17 mouse cellular contexts compared by ENCODE assay signal in genomic region chr3:149736069-149736468, GRCm38 (mm10).
A peak's percentile ranks its signal among the peaks of the same experiment; 100 is the strongest.
DNase-seq lines count a peak whose midpoint lies in the region; ATAC-seq lines count a peak whose summit lies in the region.
"Had no signal": no experiment of that assay in that cellular context is flagged by ENCODE, and none has a peak within 500 bp of the region (broad histone marks: within the 10 kb centered on the region; RNA-seq: fewer than 3 reads in every experiment).

No protein-coding gene starts in this region.

- peak; percentile 33 for DNase-seq in forebrain, embryonic 14.5 days (ENCODE audit: low spot score)
- DNase-seq in midbrain, embryonic 11.5 days (ENCODE audit: low spot score, missing footprints): no peak
- DNase-seq in retina, postnatal 1 day: peak; percentile 25
- DNase-seq in retina, embryonic 14.5 days (ENCODE audit: low spot score): no peak
- no peak for DNase-seq in lung, postnatal 25 days (ENCODE audit: low spot score)
- DNase-seq: adrenal gland, adult 2 months; adrenal gland, postnatal 10 days; adrenal gland, postnatal 25 days; cerebellum, adult 11-12 months; cerebellum, adult 2 months; cerebellum, adult 9-10 months; cerebellum, postnatal 25 days; forebrain, postnatal 0 days had no signal

- no peak for ATAC-seq in forebrain, embryonic 14.5 days
- no peak for ATAC-seq in forebrain, embryonic 16.5 days
- peak; percentile 59; the same call in 1 of the 2 replicates for ATAC-seq in midbrain, embryonic 11.5 days (ENCODE audit: low FRiP score)
- no peak for ATAC-seq in midbrain, embryonic 16.5 days
- ATAC-seq: forebrain, embryonic 13.5 days; forebrain, postnatal 0 days had no signal

- no peaks in the 10 kb centered on the region for H3K27me3 ChIP-seq in forebrain, embryonic 14.5 days (replicated peaks; ENCODE audit: control insufficient read depth, insufficient read depth, low read length)
- no peaks in the 10 kb centered on the region for H3K27me3 ChIP-seq in forebrain, embryonic 16.5 days (replicated peaks; ENCODE audit: control insufficient read depth, insufficient read depth, low read length)
- H3K27me3 ChIP-seq in midbrain, embryonic 11.5 days (ENCODE audit: control insufficient read depth, insufficient read depth, low read length): no peaks in the 10 kb centered on the region
- no peaks in the 10 kb centered on the region for H3K27me3 ChIP-seq in midbrain, embryonic 16.5 days (ENCODE audit: control insufficient read depth, insufficient read depth, low read depth, low read length)
- H3K27me3 ChIP-seq: embryonic facial prominence, embryonic 13.5 days; forebrain, embryonic 13.5 days had no signal

- no peak overlapping the region for H3K27ac ChIP-seq in forebrain, embryonic 14.5 days (ENCODE audit: low read depth, low read length)
- no peak overlapping the region for H3K27ac ChIP-seq in forebrain, embryonic 16.5 days (ENCODE audit: low read length)
- H3K27ac ChIP-seq in midbrain, embryonic 11.5 days (ENCODE audit: low read depth, low read length): no peak overlapping the region
- no peak overlapping the region for H3K27ac ChIP-seq in midbrain, embryonic 16.5 days (ENCODE audit: low read length)
- H3K27ac ChIP-seq: embryonic facial prominence, embryonic 13.5 days; forebrain, embryonic 13.5 days had no signal

- no peak overlapping the region for H3K9ac ChIP-seq in forebrain, embryonic 14.5 days (ENCODE audit: low read length)
- no peak overlapping the region for H3K9ac ChIP-seq in forebrain, embryonic 16.5 days (replicated peaks; ENCODE audit: low read depth, low read length)
- no peak overlapping the region for H3K9ac ChIP-seq in midbrain, embryonic 11.5 days (ENCODE audit: low read length)
- H3K9ac ChIP-seq in midbrain, embryonic 16.5 days (ENCODE audit: low read depth, low read length): no peak overlapping the region
- H3K9ac ChIP-seq: embryonic facial prominence, embryonic 13.5 days; forebrain, embryonic 13.5 days; forebrain, postnatal 0 days had no signal

- no peaks in the 10 kb centered on the region for H3K9me3 ChIP-seq in forebrain, embryonic 14.5 days (replicated peaks; ENCODE audit: control insufficient read depth, low read length)
- H3K9me3 ChIP-seq in forebrain, embryonic 16.5 days (ENCODE audit: control insufficient read depth, low read length): no peaks in the 10 kb centered on the region
- no peaks in the 10 kb centered on the region for H3K9me3 ChIP-seq in midbrain, embryonic 11.5 days (ENCODE audit: control insufficient read depth, low read length)
- H3K9me3 ChIP-seq in midbrain, embryonic 16.5 days (replicated peaks; ENCODE audit: control insufficient read depth, low read length, poor library complexity, severe bottlenecking): no peaks in the 10 kb centered on the region
- H3K9me3 ChIP-seq: embryonic facial prominence, embryonic 13.5 days; forebrain, embryonic 13.5 days had no signal

- H3K4me3 ChIP-seq in forebrain, embryonic 14.5 days (ENCODE audit: low read depth, low read length): no peak overlapping the region
- H3K4me3 ChIP-seq in forebrain, embryonic 16.5 days (replicated peaks; ENCODE audit: low read length): no peak overlapping the region
- no peak overlapping the region for H3K4me3 ChIP-seq in midbrain, embryonic 11.5 days (ENCODE audit: low read depth, low read length)
- H3K4me3 ChIP-seq in midbrain, embryonic 16.5 days (ENCODE audit: low read depth, low read length): no peak overlapping the region
- H3K4me3 ChIP-seq: embryonic facial prominence, embryonic 13.5 days; forebrain, embryonic 13.5 days had no signal

- no peaks in the 10 kb centered on the region for H3K4me1 ChIP-seq in forebrain, embryonic 14.5 days (ENCODE audit: control insufficient read depth, insufficient read depth, low read length)
- no peaks in the 10 kb centered on the region for H3K4me1 ChIP-seq in forebrain, embryonic 16.5 days (replicated peaks; ENCODE audit: control insufficient read depth, insufficient read depth, low read length)
- no peaks in the 10 kb centered on the region for H3K4me1 ChIP-seq in midbrain, embryonic 11.5 days (ENCODE audit: control insufficient read depth, insufficient read depth, low read length)
- no peaks in the 10 kb centered on the region for H3K4me1 ChIP-seq in midbrain, embryonic 16.5 days (ENCODE audit: control insufficient read depth, insufficient read depth, low read length)
- H3K4me1 ChIP-seq: embryonic facial prominence, embryonic 13.5 days; forebrain, embryonic 13.5 days had no signal

- no peaks in the 10 kb centered on the region for H3K36me3 ChIP-seq in forebrain, embryonic 14.5 days (ENCODE audit: control insufficient read depth, insufficient read depth, low read length)
- no peaks in the 10 kb centered on the region for H3K36me3 ChIP-seq in forebrain, embryonic 16.5 days (ENCODE audit: control insufficient read depth, insufficient read depth)
- no peaks in the 10 kb centered on the region for H3K36me3 ChIP-seq in midbrain, embryonic 11.5 days (ENCODE audit: control insufficient read depth, insufficient read depth, low read length)
- H3K36me3 ChIP-seq in midbrain, embryonic 16.5 days (ENCODE audit: control insufficient read depth, insufficient read depth, low read length): no peaks in the 10 kb centered on the region
- H3K36me3 ChIP-seq: embryonic facial prominence, embryonic 13.5 days had no signal

- WGBS in forebrain, embryonic 14.5 days: 60% methylated on average over 3 of the region's 3 CpGs
- 53% methylated on average over 3 of the region's 3 CpGs for WGBS in forebrain, embryonic 16.5 days
- 51% methylated on average over 3 of the region's 3 CpGs for WGBS in midbrain, embryonic 11.5 days
- WGBS in midbrain, embryonic 16.5 days: 56% methylated on average over 3 of the region's 3 CpGs

- H3K4me2 ChIP-seq in forebrain, embryonic 14.5 days (ENCODE audit: low read length): no peak overlapping the region
- H3K4me2 ChIP-seq in forebrain, embryonic 16.5 days (ENCODE audit: low read length): no peak overlapping the region
- no peak overlapping the region for H3K4me2 ChIP-seq in midbrain, embryonic 11.5 days
- no peak overlapping the region for H3K4me2 ChIP-seq in midbrain, embryonic 16.5 days (ENCODE audit: low read length)
- H3K4me2 ChIP-seq: embryonic facial prominence, embryonic 13.5 days; forebrain, embryonic 13.5 days had no signal

Comparison
In these comparisons a context has a peak if more than half of its experiments do, and no peak if none do; other contexts are left out.
1. DNase-seq: peak in forebrain, embryonic 14.5 days (single experiment) and retina, postnatal 1 day (single experiment); none in midbrain, embryonic 11.5 days (single experiment), retina, embryonic 14.5 days (single experiment) and lung, postnatal 25 days (single experiment).